Mouse (Mus musculus) testis, postnatal 10 days (tissue): ENCODE data around the gene Smndc1.

ENCODE experiments used
- DNase-seq: peaks from one replicate; pipeline ENCODE4 v3.0.0; 2021; ENCODE audit warnings: low spot score

Gene Smndc1

DNA sequence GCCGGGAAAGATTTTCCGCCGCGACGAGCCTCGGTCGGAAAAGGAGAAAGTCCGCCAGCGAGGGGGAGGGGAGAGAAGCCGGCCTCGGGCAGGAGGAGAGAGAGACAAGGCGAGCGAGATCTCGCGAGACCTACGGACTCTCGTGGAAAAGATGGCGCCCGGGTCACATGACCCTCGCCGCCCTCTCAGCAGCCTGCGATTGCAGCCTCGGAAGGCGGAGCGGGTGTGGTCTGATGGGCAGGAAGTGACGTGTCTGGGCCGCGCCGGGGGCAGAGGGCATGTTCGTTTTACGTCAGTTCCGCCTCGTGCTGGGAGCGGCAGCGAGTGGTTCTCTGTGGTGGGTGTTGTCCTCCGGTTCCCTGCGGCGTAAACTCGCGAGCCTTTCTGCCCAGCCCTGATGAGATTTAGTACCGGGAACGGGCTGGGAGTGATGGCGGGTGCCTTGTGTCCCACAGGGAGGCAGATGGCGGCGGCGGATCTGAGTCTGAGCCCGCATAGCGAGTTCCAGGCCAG is at the start of gene Smndc1:
TSS of gene Smndc1 (minus strand) at position 84 of the 513 bp plus-strand sequence.
- DNase-seq = peak; percentile 99

DNA sequence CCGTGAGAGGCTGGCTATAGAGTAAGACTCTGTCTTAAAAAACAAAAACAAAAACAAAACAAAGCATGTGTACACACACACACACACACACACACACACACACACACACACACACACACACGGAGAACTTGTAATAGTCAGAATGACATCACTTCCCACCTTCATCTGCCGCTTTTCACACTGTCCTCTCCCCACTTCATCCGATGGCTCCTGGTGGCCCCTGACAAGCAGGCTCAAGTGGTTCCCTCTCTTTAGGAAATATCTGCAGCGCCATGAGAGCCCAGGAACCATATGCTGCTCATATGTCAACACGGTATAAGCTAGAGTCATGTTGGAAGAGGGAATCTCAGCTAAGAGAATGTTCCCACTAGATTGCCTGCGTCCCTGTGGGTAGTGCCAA is 49.0 kb upstream of the Smndc1 start:
- no peak for DNase-seq

DNA sequence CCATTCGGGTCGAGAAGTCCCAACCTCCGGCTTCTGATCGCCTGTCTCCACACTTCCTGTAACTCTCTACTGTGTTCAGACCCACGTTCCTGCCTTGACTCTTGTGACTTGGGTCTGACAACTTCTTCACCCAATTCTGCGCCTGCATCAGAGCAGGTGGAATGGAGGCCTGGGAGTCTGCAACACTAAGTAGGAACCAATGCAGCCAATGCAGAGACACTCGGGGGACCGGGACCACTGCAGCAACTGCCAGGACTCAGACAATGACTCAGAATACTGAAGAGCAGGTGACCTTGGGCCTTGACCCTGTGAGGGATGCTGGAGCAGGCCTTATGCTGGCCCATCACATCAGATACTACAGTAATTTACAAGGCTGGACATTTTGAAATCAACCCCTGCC is 47.6 kb upstream of the Smndc1 start:
- no peak for DNase-seq

DNA sequence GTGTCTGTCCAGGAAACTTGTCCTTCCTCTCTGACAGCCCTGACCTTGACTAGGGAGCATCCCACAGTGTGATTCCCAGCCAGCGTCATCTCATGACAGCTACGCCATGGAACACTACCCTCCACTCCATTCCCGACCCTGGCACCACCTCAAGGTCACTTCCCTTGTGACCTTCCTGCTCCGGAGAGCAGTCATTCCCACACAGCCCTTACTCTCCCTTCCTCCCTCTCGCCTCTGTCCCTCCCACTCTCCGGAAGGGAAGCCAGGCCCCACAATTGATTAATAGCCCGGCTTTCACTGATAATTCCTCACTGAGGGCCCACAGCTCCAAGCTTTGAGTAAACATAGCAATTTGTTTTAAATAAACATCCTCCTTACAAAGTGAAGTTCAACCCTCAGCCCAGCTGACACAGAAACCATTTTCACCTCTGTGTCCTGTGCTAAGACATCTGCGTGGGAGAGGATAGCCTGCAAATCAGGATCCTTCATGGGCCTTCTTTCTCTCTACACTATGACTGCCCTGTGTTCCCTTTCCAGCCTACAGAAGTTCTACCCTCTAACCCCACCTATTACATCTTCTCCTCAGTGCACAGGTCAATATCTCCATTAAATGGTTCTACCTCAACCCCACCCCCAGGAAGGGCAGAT is 47.1 kb upstream of the Smndc1 start:
- DNase-seq = peak; percentile 74

DNA sequence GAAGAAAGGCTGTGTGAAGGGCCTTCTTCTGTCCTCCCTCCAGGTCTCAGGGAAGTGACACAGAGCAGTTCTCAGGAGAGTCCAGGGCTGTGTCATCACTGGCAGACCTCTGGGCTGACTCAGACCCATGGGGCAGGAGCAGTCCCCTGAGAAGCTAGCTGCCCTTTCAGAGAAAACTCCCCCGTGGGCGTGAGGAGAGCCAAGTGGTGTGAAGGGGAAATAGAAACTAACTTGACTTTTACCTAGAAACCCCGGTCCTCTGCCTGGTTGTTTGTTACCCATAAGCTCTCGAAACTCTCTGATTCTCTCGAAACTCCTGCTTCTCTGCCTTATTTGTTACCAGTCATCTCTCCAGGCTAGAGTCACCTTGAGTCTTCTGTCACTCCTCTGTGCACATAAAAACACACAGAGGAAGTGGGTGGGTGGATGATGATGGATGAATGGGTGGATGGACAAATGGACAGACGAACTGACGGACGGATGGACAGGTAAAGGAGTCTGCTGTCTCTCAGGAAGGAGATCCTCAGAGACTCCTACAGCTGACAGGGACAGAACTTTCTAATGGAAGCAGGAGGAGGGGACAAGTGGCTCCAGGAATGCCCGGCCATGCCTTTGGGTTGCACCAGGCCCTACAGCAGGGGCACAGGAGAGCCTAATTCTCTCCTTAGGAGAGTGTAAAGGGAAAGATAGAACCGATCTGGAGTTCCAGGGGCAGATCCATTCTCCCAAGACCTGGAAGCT is 43.7 kb upstream of the Smndc1 start:
- no peak for DNase-seq

DNA sequence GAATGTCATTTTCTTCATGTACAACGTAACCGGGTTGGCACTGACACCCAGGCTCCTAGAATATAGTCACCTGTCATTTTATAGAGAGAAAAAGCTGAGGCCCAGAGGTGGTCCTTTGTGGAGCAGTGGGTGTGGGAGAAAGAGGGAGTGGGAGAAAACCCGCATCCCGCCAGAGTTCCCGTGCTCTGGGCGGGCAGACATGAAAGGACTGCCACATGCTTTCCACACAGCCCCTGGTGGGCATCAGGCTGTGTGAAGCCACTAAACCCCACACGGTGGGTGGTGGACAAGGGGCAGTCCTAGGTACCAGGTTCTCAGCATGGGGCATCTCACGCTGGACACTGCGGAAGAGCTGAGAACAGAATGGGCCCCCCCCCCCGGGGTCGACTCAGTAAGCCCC is 40.6 kb upstream of the Smndc1 start:
- DNase-seq = no peak

DNA sequence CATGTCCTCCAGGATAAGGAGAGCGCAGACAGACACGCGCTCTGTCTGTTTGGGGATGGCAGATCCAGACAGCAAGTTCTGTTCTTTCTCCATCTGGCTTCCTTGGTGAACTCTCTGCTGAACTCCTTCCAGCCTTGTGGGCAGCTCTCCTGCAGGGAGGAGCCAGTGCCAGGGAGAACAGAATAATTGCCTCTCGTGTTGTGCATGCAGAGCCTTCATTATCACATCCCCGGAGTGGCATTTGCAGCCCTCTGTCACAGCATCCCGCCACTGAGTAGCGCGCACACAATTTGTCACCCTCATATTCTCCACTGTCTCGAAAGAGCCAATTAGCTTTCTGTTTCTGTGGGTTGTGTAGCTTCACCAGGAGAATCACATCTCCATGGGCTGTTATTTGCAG is 40.0 kb upstream of the Smndc1 start:
- no peak for DNase-seq

DNA sequence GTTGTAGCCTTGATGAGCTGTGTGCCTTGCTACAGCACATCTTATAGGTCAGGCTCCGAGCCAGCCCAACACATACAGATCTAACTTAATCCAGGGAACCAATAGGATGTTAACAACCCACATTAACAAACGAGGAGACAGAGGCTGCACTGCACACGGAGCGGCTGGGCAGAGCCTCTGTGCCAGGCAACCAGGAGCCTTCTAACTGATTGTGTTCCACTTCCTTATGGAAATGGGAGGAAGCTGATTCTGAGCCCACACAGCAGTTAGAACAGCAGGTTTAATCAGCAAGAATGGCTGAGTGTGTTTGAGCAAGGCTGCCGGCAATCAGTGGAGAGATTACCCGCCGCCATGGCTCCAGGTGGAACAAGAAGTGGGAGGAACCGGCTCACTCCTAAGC is 37.4 kb upstream of the Smndc1 start:
- no peak for DNase-seq

DNA sequence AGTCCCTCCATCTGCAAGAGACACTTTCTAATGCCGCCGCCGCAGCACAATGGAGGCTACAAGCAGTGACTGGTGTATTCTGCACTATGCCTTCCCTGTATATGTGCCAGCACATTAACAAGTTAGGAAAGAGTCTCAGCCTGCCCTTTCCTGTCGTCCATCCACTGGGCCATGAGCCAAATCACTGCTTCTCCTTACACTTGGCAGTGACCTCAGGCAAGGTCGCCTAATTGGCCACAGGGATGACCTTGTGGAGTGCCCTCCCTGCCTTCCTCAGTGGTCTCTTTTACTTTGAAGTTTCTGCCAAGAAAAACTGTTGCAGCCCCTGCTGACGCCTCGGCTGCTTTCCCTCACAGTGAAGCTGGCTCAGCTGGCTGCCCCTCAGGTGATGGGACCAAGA is 37.0 kb upstream of the Smndc1 start:
- peak; percentile 63 for DNase-seq

DNA sequence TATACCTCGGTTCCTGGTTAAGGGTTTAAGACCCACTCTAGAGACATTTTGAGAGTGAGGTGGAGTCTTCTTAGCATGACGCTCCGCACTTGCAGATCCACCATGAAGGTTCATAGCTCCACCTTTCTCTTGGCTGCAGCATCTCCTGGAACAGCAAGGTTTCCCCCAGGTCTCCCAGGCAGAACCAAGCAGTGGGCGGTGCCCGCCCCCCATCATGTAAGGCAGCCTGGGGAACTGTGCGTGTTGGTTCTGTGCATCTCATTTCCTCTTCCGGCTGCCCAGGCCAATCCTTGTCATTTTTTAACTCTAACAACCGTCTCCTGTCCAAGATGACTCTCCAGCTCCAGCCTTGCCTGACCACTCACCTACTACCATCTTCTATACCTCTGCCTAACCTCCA is 35.4 kb upstream of the Smndc1 start:
- DNase-seq = no peak

DNA sequence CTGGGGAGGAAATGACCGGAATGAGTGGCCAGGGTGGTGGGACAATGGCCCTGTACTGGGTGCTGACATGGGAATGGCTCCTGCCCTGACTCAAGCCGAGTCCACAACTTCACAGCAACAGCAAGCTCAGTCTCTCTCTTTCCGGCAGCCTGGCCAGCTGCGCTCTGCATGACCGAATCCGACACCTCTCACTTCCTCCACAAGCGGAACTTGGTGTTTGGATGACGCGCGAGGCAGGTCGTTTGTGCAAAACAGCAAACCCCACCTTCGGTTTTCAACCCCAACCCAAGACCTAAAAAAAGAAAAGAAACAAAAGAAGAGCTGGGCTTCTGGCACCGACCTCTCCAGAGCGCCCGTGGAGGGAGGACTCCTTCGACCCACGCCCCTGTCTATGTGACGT is 34.3 kb upstream of the Smndc1 start:
- no peak for DNase-seq

DNA sequence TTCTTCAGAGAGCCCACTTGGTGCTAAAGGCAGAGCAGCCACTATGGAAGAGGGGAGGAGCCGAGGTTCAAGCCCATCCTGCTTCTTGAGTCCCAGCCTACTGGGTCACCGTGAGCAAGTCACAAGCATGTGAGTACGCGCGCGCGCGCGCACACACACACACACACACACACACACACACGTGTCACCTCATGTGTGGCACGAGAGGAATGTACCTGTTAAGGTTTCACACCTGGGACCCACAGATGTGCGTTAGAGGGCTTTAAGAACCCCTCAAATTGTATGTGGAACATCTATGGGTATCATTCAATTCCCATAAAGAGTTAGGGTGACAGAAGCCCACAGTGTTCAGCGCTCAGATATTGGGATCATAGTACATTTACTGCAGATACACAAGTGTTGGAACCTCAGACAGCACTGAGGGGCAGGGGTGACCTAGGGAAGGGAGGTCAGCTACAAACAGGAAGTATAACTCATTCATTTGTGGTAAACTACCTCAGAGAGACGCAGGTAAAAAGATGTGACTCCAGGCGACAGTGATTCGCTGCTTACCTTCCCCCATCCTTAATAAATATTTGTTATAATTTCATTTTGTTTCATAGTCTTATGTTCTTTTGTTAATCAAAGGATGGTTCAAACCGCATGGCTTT is 33.6 kb upstream of the Smndc1 start:
- no peak for DNase-seq

DNA sequence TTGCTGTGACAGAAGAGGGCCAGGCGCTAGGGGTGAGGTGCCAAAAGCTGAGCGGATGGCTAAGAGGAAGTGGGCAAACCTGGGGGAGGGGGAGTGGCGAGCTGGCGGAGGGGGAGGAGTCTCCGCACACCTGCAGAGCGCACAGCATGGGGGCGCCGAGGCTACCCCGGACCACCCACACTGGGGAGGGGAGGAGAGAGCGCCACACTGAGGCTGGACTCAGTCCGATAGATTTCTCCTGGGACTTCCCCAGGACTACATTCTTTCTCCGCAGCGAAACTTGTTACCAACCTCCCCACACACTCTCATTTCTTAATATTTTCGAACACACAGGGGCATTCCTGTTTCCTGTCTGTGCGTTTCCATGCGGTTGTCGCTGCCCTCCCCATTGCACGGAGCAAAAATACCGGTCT is 33.0 kb upstream of the Smndc1 start:
- no peak for DNase-seq

DNA sequence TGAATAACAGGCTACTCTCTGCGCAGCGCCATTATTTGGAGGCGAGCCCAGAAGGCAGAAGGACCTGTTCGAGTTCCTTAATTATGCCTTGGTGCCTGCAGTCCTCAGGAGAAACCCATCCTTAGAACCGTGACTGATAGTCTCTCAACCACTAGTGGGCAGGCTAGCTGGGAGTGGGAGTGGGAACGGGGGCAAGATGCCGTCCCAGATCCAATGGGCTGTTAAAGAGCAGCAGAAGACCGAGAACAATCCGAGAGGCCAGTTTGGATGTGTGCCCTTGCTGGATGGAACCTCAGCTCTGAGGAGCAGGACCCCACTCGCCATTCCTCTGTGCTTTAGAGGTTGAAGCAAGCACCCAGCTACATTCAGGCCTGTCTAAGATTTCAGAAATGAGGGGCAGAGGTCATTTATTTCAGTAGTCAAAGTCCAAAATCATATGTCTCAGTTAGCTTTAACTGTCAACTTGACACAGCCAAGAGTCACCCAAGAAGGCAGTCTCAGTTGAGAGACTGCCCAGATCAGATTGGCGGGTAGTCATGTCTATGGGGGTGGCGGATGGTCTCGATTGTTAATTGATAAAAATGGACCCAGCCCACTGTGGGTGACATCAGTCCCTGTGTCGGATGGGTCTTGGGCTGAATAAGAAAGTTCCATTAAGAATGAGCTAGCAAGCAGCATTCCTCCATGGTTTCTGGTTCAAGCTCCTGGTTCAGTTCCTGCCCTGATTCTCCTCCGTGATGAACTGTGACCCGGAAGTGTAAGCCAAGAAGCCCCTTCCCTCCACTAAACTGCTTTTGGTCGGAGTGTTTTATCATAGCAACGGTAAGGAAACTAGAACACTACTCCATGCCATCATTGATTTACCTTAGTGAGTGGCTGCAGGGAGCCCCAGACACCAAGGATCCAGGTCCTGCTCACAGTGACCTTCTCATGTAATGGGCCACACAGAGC is 32.3 kb upstream of the Smndc1 start:
- DNase-seq = no peak

DNA sequence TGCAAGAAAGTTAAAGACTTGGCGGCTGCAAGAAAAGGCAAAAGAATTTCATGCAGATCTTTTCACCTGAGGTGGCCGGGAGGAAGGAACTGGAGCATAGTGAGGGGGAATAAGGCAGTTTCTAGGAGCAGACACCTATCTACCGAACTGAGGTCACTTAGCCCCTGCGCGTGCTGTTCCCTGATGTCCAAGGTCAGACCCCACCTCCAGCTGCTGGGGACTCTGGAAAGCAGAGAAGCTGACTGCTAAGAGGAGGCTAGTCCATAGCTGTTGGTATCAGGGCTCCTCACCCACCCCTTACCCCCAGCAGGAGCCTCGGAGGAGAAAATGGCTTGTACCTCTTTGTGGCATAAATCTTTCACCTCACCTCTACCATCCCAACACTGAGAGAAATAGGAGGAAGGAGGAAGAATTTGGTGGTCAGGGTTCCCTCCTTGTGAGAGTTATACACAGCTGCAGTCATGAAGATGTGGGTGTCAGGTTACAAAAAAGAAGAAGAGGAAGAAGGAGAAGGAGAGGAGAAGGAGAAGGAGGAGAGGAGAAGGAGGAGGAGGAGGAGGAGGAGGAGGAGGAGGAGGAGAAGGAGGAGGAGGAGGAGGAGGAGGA is 31.3 kb upstream of the Smndc1 start:
- no peak for DNase-seq

DNA sequence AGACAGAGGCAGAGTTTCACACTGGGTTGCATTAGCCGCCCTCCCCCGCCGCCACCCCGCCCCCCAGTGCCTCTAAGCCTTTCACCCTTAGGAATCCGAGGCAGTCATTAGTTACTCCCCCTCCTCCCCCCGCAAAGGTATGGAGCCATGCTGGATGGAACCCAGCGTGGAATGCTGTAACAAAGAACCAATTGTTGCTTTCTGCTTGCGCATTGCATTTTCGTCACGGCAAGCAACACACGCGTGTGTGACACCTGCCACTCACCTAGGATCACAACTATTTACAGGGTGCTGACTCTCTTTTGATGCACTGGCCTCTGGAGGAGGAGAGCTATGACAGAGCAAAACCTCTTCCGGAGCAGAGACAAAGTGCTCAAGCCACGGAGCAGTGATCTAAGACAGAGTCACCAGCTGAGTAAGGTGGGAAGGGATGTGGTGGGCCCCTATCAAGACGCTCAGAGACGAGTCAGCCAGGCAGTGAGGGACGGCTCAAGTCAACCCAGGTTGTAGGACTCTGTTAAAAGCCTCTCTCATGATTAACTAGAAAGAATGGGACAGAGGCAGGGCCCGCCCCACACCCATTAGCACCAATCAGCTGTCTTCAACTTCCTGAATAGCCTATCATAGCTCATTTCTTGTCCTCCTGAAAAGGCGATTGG is 30.7 kb upstream of the Smndc1 start:
- peak; percentile 76 for DNase-seq

DNA sequence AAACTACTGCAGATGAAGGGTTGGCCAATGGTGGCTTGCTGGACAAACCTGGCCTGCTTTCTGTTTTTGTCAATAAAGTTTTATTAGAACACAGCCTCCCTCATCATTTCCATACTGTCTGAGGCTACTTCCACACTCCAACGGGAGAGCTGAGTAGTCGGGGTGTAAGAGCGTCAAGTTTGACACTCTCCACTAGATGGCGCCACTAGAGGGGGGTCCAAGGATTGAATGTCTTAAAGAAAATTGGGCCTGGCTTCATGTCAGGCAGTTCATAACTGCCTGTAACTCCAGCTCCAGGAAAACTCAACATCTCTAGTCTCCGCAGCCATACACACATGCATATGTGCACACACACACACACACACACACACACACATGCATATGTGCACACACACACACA is 29.5 kb upstream of the Smndc1 start:
- peak; percentile 81 for DNase-seq

DNA sequence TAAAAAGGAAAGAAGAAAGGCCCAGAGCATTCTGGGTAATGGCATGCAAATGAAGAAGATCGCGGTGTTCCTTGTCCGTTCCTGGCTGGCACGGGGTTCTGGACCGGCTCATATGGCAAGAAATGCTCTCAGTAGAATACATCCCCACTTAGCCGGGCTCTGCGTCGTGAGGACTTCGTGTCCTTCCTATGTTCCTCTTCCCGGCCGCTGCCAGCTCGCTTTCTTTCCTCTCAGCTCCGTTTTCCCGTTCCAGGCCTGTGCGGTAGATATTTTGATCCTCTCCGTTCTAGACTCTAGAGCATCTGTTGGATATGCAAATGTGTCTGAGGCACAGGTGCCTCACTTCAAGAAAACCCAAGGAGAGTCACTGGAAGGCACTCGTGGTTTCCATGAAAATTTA is 24.8 kb upstream of the Smndc1 start:
- no peak for DNase-seq

DNA sequence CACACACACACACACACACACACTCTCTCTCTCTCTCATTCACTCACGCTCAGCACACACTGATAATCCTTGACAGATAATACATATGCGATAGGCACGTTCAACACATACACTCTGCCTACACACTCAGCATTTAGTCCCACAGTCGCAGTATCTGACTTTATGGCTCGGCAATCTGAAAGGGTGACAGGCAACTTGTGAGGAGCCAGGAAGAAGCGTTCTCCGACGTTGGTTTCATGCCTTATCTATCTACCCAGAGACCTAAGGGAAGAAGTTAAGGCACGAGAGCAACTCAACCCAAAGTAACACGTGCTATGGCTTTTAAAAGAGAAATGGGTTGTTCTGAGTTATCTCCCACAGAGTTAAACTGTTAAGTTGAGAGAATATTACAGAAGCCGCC is 24.3 kb upstream of the Smndc1 start:
- DNase-seq = no peak

DNA sequence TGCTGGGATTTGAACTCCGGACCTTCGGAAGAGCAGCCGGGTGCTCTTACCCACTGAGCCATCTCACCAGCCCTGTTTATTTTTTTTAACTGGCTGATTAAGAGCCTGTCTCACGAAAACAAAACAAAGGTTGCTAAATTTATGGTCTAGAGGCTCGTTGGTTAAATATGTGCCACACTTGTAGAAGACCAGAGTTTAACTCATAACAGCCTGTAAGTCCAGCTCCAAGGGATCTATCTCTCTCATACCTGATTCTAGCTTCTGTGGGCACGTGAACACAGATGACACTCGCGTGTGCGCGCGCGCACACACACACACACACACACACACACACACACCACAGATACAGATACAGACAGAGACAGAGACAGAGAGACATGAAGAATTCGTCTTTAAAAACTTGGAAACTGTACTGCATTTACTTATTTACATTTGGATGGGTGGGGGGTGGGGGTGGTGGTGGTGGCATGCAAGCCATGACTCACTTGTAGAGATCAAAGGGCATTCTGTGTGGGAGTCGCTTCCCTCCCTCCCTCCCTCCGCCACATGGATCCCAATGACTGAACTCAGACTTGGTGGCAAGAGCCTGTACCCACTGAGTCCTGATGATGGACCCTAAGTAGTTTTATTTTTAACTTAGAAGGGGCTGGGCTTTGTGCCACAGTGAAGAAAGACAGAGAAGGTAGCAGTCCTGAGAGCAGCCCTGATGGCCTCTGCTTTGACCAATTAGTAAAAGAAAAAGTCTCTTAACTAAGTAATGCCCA is 23.4 kb upstream of the Smndc1 start:
- DNase-seq = no peak
